Mouse (Mus musculus) MEL (cell line): ENCODE results near the gene Wnk4. TPM values are rescaled to one million over a fixed set of nuclear protein-coding genes. Genes with fewer than 3 reads are reported as not detected.

Experiments used
- DNase-seq: peaks from one replicate; pipeline ENCODE4 v3.0.0; 2011; ENCODE audit warnings: low read depth, low spot score
- H3K27ac ChIP-seq: 2 replicates; pipeline ENCODE4 v1.5.1; 2012; ENCODE audit warnings: low read depth, mild to moderate bottlenecking, control low read depth, low read length, moderate library complexity; ENCODE audit not compliant: control insufficient read depth
- H3K27me3 ChIP-seq, 2 experiments: fragments of 150-350 bp in 1 of 2; sonication (generic) in 1 of 2; 2 replicates each; pipeline ENCODE4 v1.6.1; 2012; ENCODE audit warnings: low read length in 2 of 2, mild to moderate bottlenecking in 2 of 2, improper control_type of control experiment in 1 of 2, moderate library complexity in 1 of 2; ENCODE audit not compliant: insufficient read depth in 2 of 2, control insufficient read depth in 1 of 2
- H3K36me3 ChIP-seq, 2 experiments: 2 replicates each; pipeline ENCODE4 v1.6.1; 2012 to 2014; ENCODE audit warnings: low read length in 2 of 2, improper control_type of control experiment in 1 of 2, inconsistent platforms in 1 of 2, mild to moderate bottlenecking in 1 of 2; ENCODE audit not compliant: insufficient read depth in 2 of 2, control insufficient read depth in 1 of 2
- H3K4me1 ChIP-seq, 2 experiments: fragments of 150-350 bp in 1 of 2; sonication (generic) in 1 of 2; 2 replicates each; pipeline ENCODE4 v1.6.1; 2012; ENCODE audit warnings: low read length in 2 of 2, improper control_type of control experiment in 1 of 2, mild to moderate bottlenecking in 1 of 2; ENCODE audit not compliant: insufficient read depth in 2 of 2, control insufficient read depth in 1 of 2
- H3K4me3 ChIP-seq, 2 experiments: fragments of 150-350 bp in 1 of 2; sonication (generic) in 1 of 2; 2 replicates each; pipeline ENCODE4 v1.5.1; 2012; ENCODE audit warnings: low read depth in 2 of 2, low read length in 2 of 2, mild to moderate bottlenecking in 2 of 2, moderate library complexity in 2 of 2, control low read depth in 1 of 2, improper control_type of control experiment in 1 of 2; ENCODE audit not compliant: control insufficient read depth in 1 of 2, insufficient read depth in 1 of 2
- H3K79me2 ChIP-seq: 2 replicates; pipeline ENCODE4 v1.6.1; 2012; ENCODE audit warnings: mild to moderate bottlenecking, low read length, moderate library complexity; ENCODE audit not compliant: control insufficient read depth, poor library complexity, insufficient read depth
- H3K9ac ChIP-seq: 2 replicates; pipeline ENCODE4 v1.6.1; 2012; ENCODE audit warnings: low read depth, mild to moderate bottlenecking, control low read depth, low read length, moderate library complexity; ENCODE audit not compliant: control insufficient read depth, poor library complexity, severe bottlenecking
- H3K9me3 ChIP-seq: fragments of 150-350 bp; sonication (generic); replicated peaks from 2 replicates; pipeline ENCODE4 v1.6.1; 2012; ENCODE audit warnings: mild to moderate bottlenecking, low read length, improper control_type of control experiment, moderate library complexity; ENCODE audit not compliant: insufficient read depth
- EP300 ChIP-seq, 2 experiments: IDR thresholded peaks; 2 replicates each; pipeline ENCODE4 v1.6.1; 2011; ENCODE audit warnings: improper control_type of control experiment in 2 of 2, low read length in 2 of 2, low read depth in 1 of 2, mild to moderate bottlenecking in 1 of 2
- GATA1 ChIP-seq: IDR thresholded peaks from 2 replicates; pipeline ENCODE4 v1.6.1; 2011; ENCODE audit warnings: low read depth, low read length, improper control_type of control experiment
- MAZ ChIP-seq: IDR thresholded peaks from 2 replicates; pipeline ENCODE4 v1.6.1; 2012; ENCODE audit warnings: low read depth, mild to moderate bottlenecking, inconsistent platforms, low read length, improper control_type of control experiment
- MXI1 ChIP-seq: IDR thresholded peaks from 2 replicates; pipeline ENCODE4 v1.6.1; 2011; ENCODE audit warnings: mild to moderate bottlenecking, low read depth, low read length, improper control_type of control experiment
- NELFE ChIP-seq: IDR thresholded peaks from 2 replicates; pipeline ENCODE4 v1.6.1; 2011; ENCODE audit warnings: low read depth, low read length, improper control_type of control experiment
- RCOR1 ChIP-seq: IDR thresholded peaks from 2 replicates; pipeline ENCODE4 v1.6.1; 2012; ENCODE audit warnings: low read depth, mild to moderate bottlenecking, inconsistent platforms, low read length, improper control_type of control experiment
- SIN3A ChIP-seq: IDR thresholded peaks from 2 replicates; pipeline ENCODE4 v1.6.1; 2012; ENCODE audit warnings: low read length, improper control_type of control experiment, inconsistent platforms
- TAL1 ChIP-seq: IDR thresholded peaks from 2 replicates; pipeline ENCODE4 v1.6.1; 2012; ENCODE audit warnings: mild to moderate bottlenecking, inconsistent platforms, low read length, moderate library complexity, mixed read lengths
- TBP ChIP-seq: IDR thresholded peaks from 2 replicates; pipeline ENCODE4 v1.8.0; 2011; ENCODE audit warnings: low read depth, low read length, improper control_type of control experiment
- polyA plus RNA-seq, 2 experiments: library from polyadenylated mRNA; stranded (reverse) in 1 of 2; unstranded in 1 of 2; fragments of >175 nt in 1 of 2; fragments of >200 nt in 1 of 2; gene quantifications; 2 replicates each; pipeline versions ENCODE4 v1.2.1 to v1.2.4; 2012; ENCODE audit warnings: low replicate concordance in 2 of 2, low read depth in 1 of 2; ENCODE audit not compliant: insufficient read length in 2 of 2, insufficient read depth in 1 of 2, missing spikeins in 1 of 2
- total RNA-seq: library from RNA; depleted of rRNA; stranded (reverse); fragments of 300-350 nt; gene quantifications from 2 replicates; pipeline ENCODE4 v1.2.3, GENCODE M21; 2012

Wnk4 gene
- total and polyA plus RNA-seq, 3 experiments, result 0.92 to 3.4 TPM; not detected in 1

- TF ChIP-seq TBP (no peak), MAZ (no peak)
- H3K36me3 ChIP-seq, result peaks cover 0 to 10% of the 10 kb centered on the region in 2 experiments; a peak in 2 of 4 replicates
- peaks cover 3 to 20% of the 10 kb centered on the region in 2 experiments; a peak in 3 of 4 replicates for H3K4me1 ChIP-seq
- H3K27ac ChIP-seq, result no peak overlapping the region
- H3K9me3 ChIP-seq, result no peaks in the 10 kb centered on the region
- DNase-seq, result no peak
- H3K4me3 ChIP-seq, result no peak overlapping the region
- peaks cover 3% of the 10 kb centered on the region; the same call in 1 of the 2 replicates for H3K79me2 ChIP-seq
- H3K27me3 ChIP-seq, result no peaks in the 10 kb centered on the region; a peak in 1 of 4 replicates
- no peak overlapping the region for H3K9ac ChIP-seq
Observed at GRCm38 (mm10) chr11:101263989-101264280, 3.6 kb downstream of the Wnk4 start.

GRCm38 (mm10) chr11:101264954-101265471 lies 4.6 kb downstream of the Wnk4 start:
- peaks cover 0 to 18% of the 10 kb centered on the region in 2 experiments; a peak in 3 of 4 replicates for H3K4me1 ChIP-seq
- H3K27me3 ChIP-seq, result no peaks in the 10 kb centered on the region; a peak in 1 of 4 replicates
- peaks cover 3% of the 10 kb centered on the region; the same call in 1 of the 2 replicates for H3K79me2 ChIP-seq
- no peaks in the 10 kb centered on the region for H3K9me3 ChIP-seq
- no peak for DNase-seq
- no peak overlapping the region for H3K4me3 ChIP-seq
- H3K27ac ChIP-seq, result no peak overlapping the region
- H3K36me3 ChIP-seq, result peaks cover 0 to 2% of the 10 kb centered on the region in 2 experiments; a peak in 1 of 4 replicates
- TF ChIP-seq MXI1, result no peak
- H3K9ac ChIP-seq, result no peak overlapping the region

GRCm38 (mm10) chr11:101265906-101266305 lies 5.5 kb downstream of the Wnk4 start:
- Histone ChIP-seq H3K4me3 (no peak overlapping the region), H3K36me3 (peaks cover 0 to 2% of the 10 kb centered on the region in 2 experiments; a peak in 1 of 4 replicates), H3K27me3 (no peaks in the 10 kb centered on the region; a peak in 1 of 4 replicates), H3K9me3 (no peaks in the 10 kb centered on the region), H3K27ac (no peak overlapping the region), H3K79me2 (no peaks in the 10 kb centered on the region), H3K9ac (no peak overlapping the region), H3K4me1 (peaks cover 0 to 13% of the 10 kb centered on the region in 2 experiments; a peak in 2 of 4 replicates)
- no peak for TF ChIP-seq SIN3A
- no peak for TF ChIP-seq NELFE
- TF ChIP-seq TAL1, result no peak
- DNase-seq, result no peak

- TF ChIP-seq GATA1 (peak; percentile 88), RCOR1 (0 out of 2 replicates have a peak, but pooled peaks have one; percentile 8), EP300 (IDR thresholded peaks at IDR 0.05; ENCODE audit: low read depth in 1 of 2, low read length in 2 of 2) (peak; percentile 4 to 10; a peak in 1 of 4 replicates), SIN3A (peak; percentile 42), MAZ (no peak)
- Histone ChIP-seq H3K9me3 (no peaks in the 10 kb centered on the region), H3K27ac (no peak overlapping the region), H3K4me1 (peaks cover 0 to 9% of the 10 kb centered on the region in 2 experiments; a peak in 1 of 4 replicates), H3K36me3 (no peaks in the 10 kb centered on the region; a peak in 1 of 4 replicates), H3K27me3 (no peaks in the 10 kb centered on the region), H3K79me2 (no peaks in the 10 kb centered on the region), H3K4me3 (no peak overlapping the region), H3K9ac (no peak overlapping the region)
- peak; percentile 47 for DNase-seq
Observed at GRCm38 (mm10) chr11:101269577-101270116, 9.3 kb downstream of the Wnk4 start.
